Mouse (Mus musculus): ENCODE results near the gene Trap1. TPM values are rescaled to one million over a fixed set of nuclear protein-coding genes. Genes with fewer than 3 reads are reported as not detected.
"Not testable (repeated sequence)": the region's sequence is repeated elsewhere in the genome, so short reads cannot be mapped to it uniquely, and the experiment has no call there.

Trap1 gene
- polyA plus RNA-seq, 1 experiment from 2014 or later: 61.2 TPM

GRCm38 (mm10) chr16:4016786-4017185 is 60.8 kb downstream of the Trap1 start:
- H3K4me1 ChIP-seq (ENCODE audit: control insufficient read depth, insufficient read depth, low read length); ATAC-seq; H3K27ac ChIP-seq (ENCODE audit: low read depth, low read length); H3K4me3 ChIP-seq (ENCODE audit: low read depth, low read length); H3K36me3 ChIP-seq (ENCODE audit: control insufficient read depth, insufficient read depth, low read length); H3K27me3 ChIP-seq (replicated peaks; ENCODE audit: control insufficient read depth, insufficient read depth, low read length); H3K9ac ChIP-seq (ENCODE audit: low read length); H3K4me2 ChIP-seq (ENCODE audit: low read length); H3K9me3 ChIP-seq (replicated peaks; ENCODE audit: control insufficient read depth, low read length); DNase-seq (ENCODE audit: low spot score): not testable (repeated sequence)
- WGBS: 86% methylated on average over 17 of the region's 17 CpGs

GRCm38 (mm10) chr16:4014040-4014668 is 63.5 kb downstream of the Trap1 start:
- no peaks in the 10 kb centered on the region for H3K4me1 ChIP-seq (ENCODE audit: control insufficient read depth, insufficient read depth, low read length)
- no peaks in the 10 kb centered on the region for H3K27me3 ChIP-seq (replicated peaks; ENCODE audit: control insufficient read depth, insufficient read depth, low read length)
- H3K4me3 ChIP-seq (ENCODE audit: low read depth, low read length): no peak overlapping the region
- H3K4me2 ChIP-seq (ENCODE audit: low read length): no peak overlapping the region
- no peaks in the 10 kb centered on the region for H3K9me3 ChIP-seq (replicated peaks; ENCODE audit: control insufficient read depth, low read length)
- H3K36me3 ChIP-seq (ENCODE audit: control insufficient read depth, insufficient read depth, low read length): no peaks in the 10 kb centered on the region
- H3K9ac ChIP-seq (ENCODE audit: low read length): no peak overlapping the region
- 84% methylated on average over 5 of the region's 5 CpGs for WGBS
- no peak for ATAC-seq
- H3K27ac ChIP-seq (ENCODE audit: low read depth, low read length): no peak overlapping the region
- no peak for DNase-seq (ENCODE audit: low spot score)

GRCm38 (mm10) chr16:4012882-4013570 is 64.6 kb downstream of the Trap1 start:
- Histone ChIP-seq H3K36me3 (ENCODE audit: control insufficient read depth, insufficient read depth, low read length) (no peaks in the 10 kb centered on the region), H3K27ac (ENCODE audit: low read depth, low read length) (no peak overlapping the region), H3K9ac (ENCODE audit: low read length) (no peak overlapping the region), H3K4me2 (ENCODE audit: low read length) (no peak overlapping the region), H3K27me3 (replicated peaks; ENCODE audit: control insufficient read depth, insufficient read depth, low read length) (no peaks in the 10 kb centered on the region), H3K4me1 (ENCODE audit: control insufficient read depth, insufficient read depth, low read length) (no peaks in the 10 kb centered on the region), H3K9me3 (replicated peaks; ENCODE audit: control insufficient read depth, low read length) (no peaks in the 10 kb centered on the region), H3K4me3 (ENCODE audit: low read depth, low read length) (no peak overlapping the region)
- WGBS: 81% methylated on average over 4 of the region's 4 CpGs
- DNase-seq (ENCODE audit: low spot score) (no peak), ATAC-seq (no peak)

GRCm38 (mm10) chr16:4003489-4004398 is 73.9 kb downstream of the Trap1 start, which contains the start of gene Slx4:
TSS of gene Slx4 (minus strand) at chr16:4003770.
- peak within 1 kb of the TSS; percentile 75 for H3K4me2 ChIP-seq (ENCODE audit: low read length)
- peak within 1 kb of the TSS; percentile 79 for H3K4me3 ChIP-seq (ENCODE audit: low read depth, low read length)
- peak; percentile 98 for ATAC-seq

More at GRCm38 (mm10) chr16:4003489-4004398, 73.9 kb downstream of the Trap1 start, which contains the start of gene Slx4:
- H3K4me1 ChIP-seq (ENCODE audit: control insufficient read depth, insufficient read depth, low read length): peaks cover 13% of the 10 kb centered on the region
- no peaks in the 10 kb centered on the region for H3K9me3 ChIP-seq (replicated peaks; ENCODE audit: control insufficient read depth, low read length)
- DNase-seq (ENCODE audit: low spot score): peak; percentile 99
- H3K27me3 ChIP-seq (replicated peaks; ENCODE audit: control insufficient read depth, insufficient read depth, low read length): no peaks in the 10 kb centered on the region
- H3K27ac ChIP-seq (ENCODE audit: low read depth, low read length): peak within 1 kb of the TSS; percentile 86
- peaks cover 30% of the 10 kb centered on the region for H3K36me3 ChIP-seq (ENCODE audit: control insufficient read depth, insufficient read depth, low read length)
- H3K9ac ChIP-seq (ENCODE audit: low read length): peak within 1 kb of the TSS; percentile 76
- under 1% methylated on average over 58 of the region's 58 CpGs for WGBS

Small RNA genes lying within 50 kb of the gene (microRNA-seq; reads per million reads assigned to microRNA genes)
- gene Gm23413: not detected

Other genes starting within 250 kb of the Trap1 start
- gene Olfr15, start 246.9 kb downstream of the Trap1 start, polyA plus RNA-seq (2014; fragmentation: Nextera tagmentation; extraction: Ambion mirVana): not detected in 2 replicates
- 1.7 TPM in 2 replicates for gene Zfp174, start 230.6 kb downstream of the Trap1 start, polyA plus RNA-seq (2014; fragmentation: Nextera tagmentation; extraction: Ambion mirVana)
- gene Naa60, start 205.5 kb downstream of the Trap1 start, polyA plus RNA-seq (2014; fragmentation: Nextera tagmentation; extraction: Ambion mirVana): 68.4 and 83.3 TPM in 2 replicates
- gene Zfp597, start 193.3 kb downstream of the Trap1 start, polyA plus RNA-seq (2014; fragmentation: Nextera tagmentation; extraction: Ambion mirVana): 12.6 and 14.3 TPM in 2 replicates
- 2.6 and 4.1 TPM in 2 replicates for gene Gm20695, start 193.2 kb downstream of the Trap1 start, polyA plus RNA-seq (2014; fragmentation: Nextera tagmentation; extraction: Ambion mirVana)
- gene 1700037C18Rik, start 169.1 kb downstream of the Trap1 start, polyA plus RNA-seq (2014; fragmentation: Nextera tagmentation; extraction: Ambion mirVana): 9.6 and 10.0 TPM in 2 replicates
- 35.1 and 35.6 TPM in 2 replicates for gene Cluap1, start 169.0 kb downstream of the Trap1 start, polyA plus RNA-seq (2014; fragmentation: Nextera tagmentation; extraction: Ambion mirVana)
- gene Nlrc3, start 101.2 kb downstream of the Trap1 start, polyA plus RNA-seq (2014; fragmentation: Nextera tagmentation; extraction: Ambion mirVana): 0.60 and 0.73 TPM in 2 replicates
- gene Slx4, start 74.1 kb downstream of the Trap1 start, polyA plus RNA-seq (2014; fragmentation: Nextera tagmentation; extraction: Ambion mirVana): 19.9 and 35.2 TPM in 2 replicates
- gene Dnase1, start 40.9 kb downstream of the Trap1 start, polyA plus RNA-seq (2014; fragmentation: Nextera tagmentation; extraction: Ambion mirVana): 3.3 and 4.8 TPM in 2 replicates
- gene Crebbp, start 136.2 kb upstream of the Trap1 start, polyA plus RNA-seq (2014; fragmentation: Nextera tagmentation; extraction: Ambion mirVana): 35.3 and 36.0 TPM in 2 replicates